Mouse (Mus musculus) limb, embryonic 10.5 days (tissue): ENCODE results near the gene Rapsn. TPM values are rescaled to one million over a fixed set of nuclear protein-coding genes. Genes with fewer than 3 reads are reported as not detected.
"Not testable (repeated sequence)": the region's sequence is repeated elsewhere in the genome, so short reads cannot be mapped to it uniquely, and the experiment has no call there.

ENCODE experiments used
- DNase-seq: peaks from one replicate; pipeline ENCODE4 v3.0.0-alpha.2; 2017; ENCODE audit warnings: low spot score
- H3K27ac ChIP-seq: fragments of 300-500 bp; sonication (generic); 2 replicates; pipeline ENCODE4 v1.5.1; 2016; ENCODE audit warnings: mild to moderate bottlenecking
- H3K27me3 ChIP-seq: fragments of 300-500 bp; sonication (generic); 2 replicates; pipeline ENCODE4 v1.6.1; 2016; ENCODE audit warnings: low read depth, mild to moderate bottlenecking; ENCODE audit not compliant: poor library complexity, severe bottlenecking
- H3K36me3 ChIP-seq: fragments of 300-500 bp; sonication (generic); 2 replicates; pipeline ENCODE4 v1.6.1; 2016; ENCODE audit warnings: mild to moderate bottlenecking, moderate library complexity
- H3K4me1 ChIP-seq: fragments of 300-500 bp; sonication (generic); 2 replicates; pipeline ENCODE4 v1.6.1; 2016
- H3K4me3 ChIP-seq: fragments of 300-500 bp; sonication (generic); 2 replicates; pipeline ENCODE4 v1.5.1; 2016; ENCODE audit warnings: mild to moderate bottlenecking, moderate library complexity
- H3K9me3 ChIP-seq: fragments of 300-500 bp; sonication (generic); replicated peaks from 2 replicates; pipeline ENCODE4 v1.6.1; 2016; ENCODE audit warnings: mild to moderate bottlenecking
- WGBS: fragments of 180-500 bp; shearing (Covaris S2); methylation state at CpG from one replicate; pipeline ENCODE4 v1.1.7; 2016; 5-methylcytosine and 5-hydroxymethylcytosine counted together
- polyA plus RNA-seq: library from polyadenylated mRNA; unstranded; fragments of >200 nt; fragmentation: Nextera tagmentation; extraction: Ambion mirVana; gene quantifications from 2 replicates; pipeline ENCODE4 v1.2.1, GENCODE M21; 2016

The Rapsn gene
- polyA plus RNA-seq, 1 experiment from 2014 or later, result 1.4 TPM

- H3K27me3 ChIP-seq, result no peaks in the 10 kb centered on the region
- no peaks in the 10 kb centered on the region for H3K9me3 ChIP-seq
- no peaks in the 10 kb centered on the region for H3K36me3 ChIP-seq
- 83% methylated on average over 4 of the region's 4 CpGs for WGBS
- H3K27ac ChIP-seq, result no peak overlapping the region
- H3K4me3 ChIP-seq, result no peak overlapping the region
- DNase-seq, result no peak
- H3K4me1 ChIP-seq, result peaks cover 7% of the 10 kb centered on the region
These were observed 4.2 kb upstream of the Rapsn start for GRCm38 (mm10) chr2:91031216-91031615.

- no peak overlapping the region for H3K27ac ChIP-seq
- 15% methylated on average over 3 of the region's 3 CpGs for WGBS
- no peaks in the 10 kb centered on the region for H3K36me3 ChIP-seq
- no peaks in the 10 kb centered on the region for H3K9me3 ChIP-seq
- DNase-seq, result no peak
- peaks cover 7% of the 10 kb centered on the region for H3K4me1 ChIP-seq
- no peaks in the 10 kb centered on the region for H3K27me3 ChIP-seq
- H3K4me3 ChIP-seq, result no peak overlapping the region
These were observed 2.4 kb upstream of the Rapsn start for GRCm38 (mm10) chr2:91033000-91033399.

GRCm38 (mm10) chr2:91041786-91042185 is 6.4 kb downstream of the Rapsn start:
- no peak overlapping the region for H3K27ac ChIP-seq
- WGBS, result 80% methylated on average over 8 of the region's 8 CpGs
- H3K27me3 ChIP-seq, result no peaks in the 10 kb centered on the region
- H3K9me3 ChIP-seq, result no peaks in the 10 kb centered on the region
- H3K36me3 ChIP-seq, result no peaks in the 10 kb centered on the region
- no peak overlapping the region for H3K4me3 ChIP-seq
- peaks cover 14% of the 10 kb centered on the region for H3K4me1 ChIP-seq
- no peak for DNase-seq

- no peaks in the 10 kb centered on the region for H3K36me3 ChIP-seq
- H3K27ac ChIP-seq, result no peak overlapping the region
- H3K9me3 ChIP-seq, result no peaks in the 10 kb centered on the region
- no peak overlapping the region for H3K4me3 ChIP-seq
- DNase-seq, result no peak
- no peaks in the 10 kb centered on the region for H3K27me3 ChIP-seq
- peaks cover 21% of the 10 kb centered on the region for H3K4me1 ChIP-seq
- 67% methylated on average over 21 of the region's 21 CpGs for WGBS
These were observed 7.4 kb downstream of the Rapsn start for GRCm38 (mm10) chr2:91042651-91043398.

- Histone ChIP-seq H3K27me3 (no peaks in the 10 kb centered on the region), H3K27ac (peak overlapping the region; percentile 46; the same call in 1 of the 2 replicates), H3K4me1 (peaks cover 21% of the 10 kb centered on the region), H3K9me3 (no peaks in the 10 kb centered on the region), H3K4me3 (no peak overlapping the region), H3K36me3 (no peaks in the 10 kb centered on the region)
- no peak for DNase-seq
- 79% methylated on average over 13 of the region's 13 CpGs for WGBS
These were observed 9.3 kb downstream of the Rapsn start for GRCm38 (mm10) chr2:91044727-91045126.

GRCm38 (mm10) chr2:91045805-91046204 is 10.4 kb downstream of the Rapsn start:
- H3K27ac ChIP-seq, result peak overlapping the region; percentile 46; the same call in 1 of the 2 replicates
- H3K27me3 ChIP-seq, H3K9me3 ChIP-seq, H3K36me3 ChIP-seq, H3K4me3 ChIP-seq, DNase-seq: not testable (repeated sequence)
- WGBS, result 76% methylated on average over 1 of the region's 1 CpGs
- H3K4me1 ChIP-seq, result peaks cover 21% of the 10 kb centered on the region

GRCm38 (mm10) chr2:91047359-91047758 is 11.9 kb downstream of the Rapsn start:
- H3K27ac ChIP-seq, result no peak overlapping the region
- H3K4me1 ChIP-seq, result peaks cover 21% of the 10 kb centered on the region
- no peaks in the 10 kb centered on the region for H3K27me3 ChIP-seq
- no peak for DNase-seq
- H3K36me3 ChIP-seq, result peaks cover 8% of the 10 kb centered on the region
- H3K4me3 ChIP-seq, result no peak overlapping the region
- no peaks in the 10 kb centered on the region for H3K9me3 ChIP-seq
- 70% methylated on average over 9 of the region's 9 CpGs for WGBS

GRCm38 (mm10) chr2:91051917-91052316 is 16.5 kb downstream of the Rapsn start:
- no peak for DNase-seq
- Histone ChIP-seq H3K4me3 (no peak overlapping the region), H3K36me3 (peaks cover 29% of the 10 kb centered on the region), H3K27ac (no peak overlapping the region), H3K4me1 (peaks cover 19% of the 10 kb centered on the region), H3K9me3 (no peaks in the 10 kb centered on the region), H3K27me3 (no peaks in the 10 kb centered on the region)
- 87% methylated on average over 3 of the region's 3 CpGs for WGBS

GRCm38 (mm10) chr2:91052752-91053151 is 17.3 kb downstream of the Rapsn start:
- peaks cover 38% of the 10 kb centered on the region for H3K36me3 ChIP-seq
- no peak for DNase-seq
- 72% methylated on average over 2 of the region's 2 CpGs for WGBS
- H3K4me1 ChIP-seq, result peaks cover 14% of the 10 kb centered on the region
- H3K27ac ChIP-seq, result no peak overlapping the region
- peak overlapping the region; percentile 75 for H3K4me3 ChIP-seq
- no peaks in the 10 kb centered on the region for H3K9me3 ChIP-seq
- no peaks in the 10 kb centered on the region for H3K27me3 ChIP-seq

GRCm38 (mm10) chr2:91053181-91053933 is 17.9 kb downstream of the Rapsn start:
- Histone ChIP-seq H3K4me1 (peaks cover 13% of the 10 kb centered on the region), H3K4me3 (peak overlapping the region; percentile 75), H3K27ac (peak overlapping the region; percentile 90), H3K36me3 (peaks cover 44% of the 10 kb centered on the region), H3K9me3 (no peaks in the 10 kb centered on the region), H3K27me3 (no peaks in the 10 kb centered on the region)
- DNase-seq, result no peak
- WGBS, result 0% methylated on average over 6 of the region's 6 CpGs

- H3K4me1 ChIP-seq, result peaks cover 13% of the 10 kb centered on the region
- H3K27me3 ChIP-seq, result no peaks in the 10 kb centered on the region
- no peaks in the 10 kb centered on the region for H3K9me3 ChIP-seq
- H3K4me3 ChIP-seq, result peak within 1 kb of the TSS; percentile 75
- peaks cover 50% of the 10 kb centered on the region for H3K36me3 ChIP-seq
- WGBS, result under 1% methylated on average over 40 of the region's 40 CpGs
- DNase-seq, result peak; percentile 96
- peak within 1 kb of the TSS; percentile 90 for H3K27ac ChIP-seq
These were observed 18.5 kb downstream of the Rapsn start, which contains the start of gene Psmc3 for GRCm38 (mm10) chr2:91053934-91054382. Gene Psmc3, plus strand, starts transcription at chr2:91054009.

GRCm38 (mm10) chr2:91058435-91058834 is 23.0 kb downstream of the Rapsn start:
- H3K27ac ChIP-seq, result no peak overlapping the region
- DNase-seq, result no peak
- H3K27me3 ChIP-seq, result no peaks in the 10 kb centered on the region
- H3K9me3 ChIP-seq, result no peaks in the 10 kb centered on the region
- H3K36me3 ChIP-seq, result peaks cover 86% of the 10 kb centered on the region
- peaks cover 10% of the 10 kb centered on the region for H3K4me1 ChIP-seq
- no peak overlapping the region for H3K4me3 ChIP-seq
- WGBS, result 90% methylated on average over 5 of the region's 5 CpGs

- Histone ChIP-seq H3K27me3 (no peaks in the 10 kb centered on the region), H3K4me3 (no peak overlapping the region), H3K27ac (no peak overlapping the region), H3K4me1 (peaks cover 10% of the 10 kb centered on the region), H3K9me3 (no peaks in the 10 kb centered on the region), H3K36me3 (peaks cover 96% of the 10 kb centered on the region)
- no peak for DNase-seq
- WGBS, result 93% methylated on average over 2 of the region's 2 CpGs
These were observed 24.0 kb downstream of the Rapsn start for GRCm38 (mm10) chr2:91059376-91059775.
